Mouse (Mus musculus) kidney, adult 2 months (tissue): ENCODE measurements at regions not wholly inside any gene's neighbourhood (a gene's known extent, or its start where the extent isn't known, plus 50 kb on each side); places are given as distances from the start of the nearest gene placed in this dataset.

Experiments
- DNase-seq: peaks from one replicate; pipeline ENCODE4 v3.0.0; 2021
- H3K27ac ChIP-seq: fragments of 200-500 bp; 2 replicates; pipeline ENCODE4 v1.5.1; 2012; ENCODE audit warnings: low read depth, low read length, control low read depth, inconsistent platforms; ENCODE audit not compliant: insufficient read depth
- H3K27me3 ChIP-seq: fragments of 200-500 bp; replicated peaks from 2 replicates; pipeline ENCODE4 v1.6.1; 2012; ENCODE audit warnings: mild to moderate bottlenecking, moderate library complexity, low read length, inconsistent platforms; ENCODE audit not compliant: control insufficient read depth, insufficient read depth
- H3K36me3 ChIP-seq: fragments of 200-500 bp; 2 replicates; pipeline ENCODE4 v1.6.1; 2012; ENCODE audit warnings: mild to moderate bottlenecking, moderate library complexity, low read length, inconsistent platforms; ENCODE audit not compliant: control insufficient read depth, insufficient read depth
- H3K4me1 ChIP-seq: fragments of 200-500 bp; 2 replicates; pipeline ENCODE4 v1.6.1; 2011; ENCODE audit warnings: low read length; ENCODE audit not compliant: control insufficient read depth, insufficient read depth
- H3K4me3 ChIP-seq: fragments of 200-500 bp; 2 replicates; pipeline ENCODE4 v1.5.1; 2011; ENCODE audit warnings: mild to moderate bottlenecking, low read depth, low read length, control low read depth; ENCODE audit not compliant: insufficient read depth
- CTCF ChIP-seq: fragments of 200-500 bp; conservative IDR thresholded peaks from 2 replicates; pipeline ENCODE4 v1.5.1; 2011; ENCODE audit warnings: low read depth, mild to moderate bottlenecking, control low read depth, low read length, moderate library complexity, mixed read lengths; ENCODE audit not compliant: insufficient read depth, insufficient read length
- POLR2A ChIP-seq: fragments of 200-500 bp; IDR thresholded peaks from one replicate; pipeline ENCODE4 v1.6.1; 2011; ENCODE audit warnings: low read depth, low read length, control low read depth
- WGBS: fragments of 180-500 bp; shearing (Covaris S2); methylation state at CpG from one replicate; pipeline ENCODE4 v1.1.7; 2018; 5-methylcytosine and 5-hydroxymethylcytosine counted together

DNA sequence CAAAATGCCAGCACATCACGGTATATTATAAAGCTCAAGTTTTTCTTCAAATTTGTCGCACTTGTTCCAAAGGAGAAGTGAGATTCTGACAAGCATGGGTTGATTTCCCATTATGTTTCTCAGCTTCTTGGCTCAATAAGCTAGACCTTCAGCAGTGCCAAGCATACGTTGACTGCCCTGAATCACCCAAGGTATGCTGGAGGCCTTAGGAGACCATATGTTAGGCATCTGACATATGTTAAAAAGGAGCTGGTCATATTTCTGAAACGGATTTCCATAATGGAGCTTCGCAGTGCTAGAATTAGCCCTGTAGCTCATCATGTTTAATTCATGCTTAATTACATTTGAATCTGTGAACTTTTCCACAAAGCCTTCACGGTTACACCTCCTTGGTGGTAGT is 634.7 kb downstream of the Diaph3 start:
- Histone ChIP-seq H3K36me3 (no peaks in the 10 kb centered on the region), H3K27me3 (no peaks in the 10 kb centered on the region), H3K4me1 (no peaks in the 10 kb centered on the region), H3K4me3 (no peak overlapping the region), H3K27ac (no peak overlapping the region)
- 89% methylated on average over 6 of the region's 6 CpGs for whole genome bisulfite sequencing
- no peak for TF ChIP-seq CTCF
- TF ChIP-seq POLR2A, result no peak
- no peak for DNase-seq

DNA sequence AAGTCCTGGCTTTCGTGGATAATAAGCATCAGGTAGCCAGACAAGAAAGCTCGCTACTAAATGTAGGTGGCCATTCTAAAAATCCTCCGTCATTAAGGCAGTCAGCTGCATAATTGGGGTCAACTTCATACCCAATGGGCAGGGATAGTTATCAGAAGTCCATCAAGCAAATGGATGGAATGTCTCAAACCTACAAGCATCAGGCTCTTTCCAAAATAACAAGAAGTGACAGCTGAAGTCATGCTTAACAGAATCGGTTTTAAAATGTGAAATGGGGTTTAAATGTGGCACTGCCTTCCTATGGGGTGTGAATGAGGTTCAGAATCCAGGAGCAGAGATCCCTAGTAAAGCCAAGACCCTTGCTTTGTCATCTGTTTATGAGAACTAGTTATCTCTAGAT is 650.2 kb downstream of the Diaph3 start:
- 78% methylated on average over 4 of the region's 4 CpGs for WGBS
- Histone ChIP-seq H3K27me3 (no peaks in the 10 kb centered on the region), H3K4me1 (no peaks in the 10 kb centered on the region), H3K27ac (no peak overlapping the region), H3K4me3 (no peak overlapping the region), H3K36me3 (no peaks in the 10 kb centered on the region)
- TF ChIP-seq CTCF (no peak), POLR2A (no peak)
- no peak for DNase-seq

DNA sequence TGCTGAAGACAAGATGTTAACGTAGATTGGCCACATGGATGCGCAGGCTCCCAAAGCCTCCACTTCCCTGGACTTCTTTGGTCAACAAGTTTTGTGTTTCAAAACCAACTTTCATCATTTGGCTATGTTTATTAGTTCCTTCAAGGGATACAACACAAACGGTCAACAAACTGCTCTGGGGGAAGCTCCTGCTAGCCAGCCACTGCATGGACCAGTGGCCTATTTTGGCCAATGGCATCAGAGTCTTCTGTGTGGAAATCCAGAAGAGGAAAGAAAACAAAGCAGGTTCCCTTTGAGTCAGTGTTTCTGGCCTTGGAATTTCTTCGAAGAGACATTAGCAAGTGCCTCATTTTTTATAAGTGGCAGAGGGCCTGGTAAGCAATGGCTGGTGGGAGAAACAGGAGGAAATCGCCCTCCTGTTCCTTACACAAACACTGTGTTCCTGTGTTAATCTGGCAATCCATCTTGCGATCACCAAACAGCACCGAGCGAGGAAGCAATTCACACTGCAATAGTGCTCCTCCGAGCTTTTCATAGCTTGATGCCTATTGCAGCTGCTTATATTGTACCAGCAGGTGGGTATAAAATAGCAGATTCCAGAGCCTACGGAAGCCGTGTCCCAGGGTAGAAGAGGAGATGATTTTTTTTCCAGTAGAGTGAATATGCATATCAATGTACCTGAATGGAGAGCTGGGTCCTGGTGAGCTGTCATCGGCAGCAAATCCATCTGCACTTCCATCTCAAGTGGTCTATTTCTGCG is 651.0 kb downstream of the Diaph3 start:
- WGBS, result 55% methylated on average over 13 of the region's 13 CpGs
- Histone ChIP-seq H3K27me3 (no peaks in the 10 kb centered on the region), H3K36me3 (no peaks in the 10 kb centered on the region), H3K4me1 (no peaks in the 10 kb centered on the region), H3K4me3 (no peak overlapping the region), H3K27ac (no peak overlapping the region)
- no peak for TF ChIP-seq POLR2A
- TF ChIP-seq CTCF, result no peak
- DNase-seq, result no peak

DNA sequence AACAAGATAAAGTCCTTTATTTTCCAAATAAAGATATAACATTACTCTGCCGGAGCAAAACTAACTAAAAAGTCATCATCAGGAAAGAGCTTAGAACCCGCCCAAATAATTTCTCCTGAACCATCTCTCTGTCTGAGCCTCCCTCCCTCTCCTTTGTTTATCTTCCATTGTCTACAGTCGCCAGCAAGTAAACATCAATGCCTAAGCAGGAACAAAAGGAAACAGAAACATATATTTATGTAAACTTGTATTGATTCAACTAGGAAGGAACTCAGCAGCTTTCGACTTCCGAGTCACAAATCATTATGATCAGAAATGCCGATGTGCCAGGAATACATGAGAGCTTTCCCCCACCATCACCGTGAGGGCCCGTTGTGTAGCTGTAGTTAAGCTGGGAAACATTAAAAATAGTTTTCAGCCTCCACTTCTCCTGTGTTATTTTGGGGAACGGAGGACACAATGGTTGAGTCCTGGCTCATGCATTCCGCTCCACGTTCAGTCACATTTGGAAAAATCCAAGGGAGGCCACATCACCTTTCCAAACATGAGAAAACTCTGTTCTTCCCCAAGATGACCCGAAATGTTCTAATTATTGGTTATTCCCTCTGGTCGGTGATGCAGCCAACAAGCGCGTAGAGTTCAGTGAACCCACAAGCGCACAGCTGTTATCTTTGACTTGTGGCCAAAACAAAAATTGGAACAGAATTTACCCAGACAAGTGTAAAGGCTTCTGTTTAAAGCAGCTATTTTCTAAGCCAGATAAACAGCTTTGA is 651.8 kb downstream of the Diaph3 start:
- Histone ChIP-seq H3K36me3 (no peaks in the 10 kb centered on the region), H3K4me3 (no peak overlapping the region), H3K27ac (no peak overlapping the region), H3K27me3 (no peaks in the 10 kb centered on the region), H3K4me1 (no peaks in the 10 kb centered on the region)
- peak; percentile 71 for DNase-seq
- WGBS, result 54% methylated on average over 16 of the region's 16 CpGs
- TF ChIP-seq POLR2A (no peak), CTCF (no peak)

DNA sequence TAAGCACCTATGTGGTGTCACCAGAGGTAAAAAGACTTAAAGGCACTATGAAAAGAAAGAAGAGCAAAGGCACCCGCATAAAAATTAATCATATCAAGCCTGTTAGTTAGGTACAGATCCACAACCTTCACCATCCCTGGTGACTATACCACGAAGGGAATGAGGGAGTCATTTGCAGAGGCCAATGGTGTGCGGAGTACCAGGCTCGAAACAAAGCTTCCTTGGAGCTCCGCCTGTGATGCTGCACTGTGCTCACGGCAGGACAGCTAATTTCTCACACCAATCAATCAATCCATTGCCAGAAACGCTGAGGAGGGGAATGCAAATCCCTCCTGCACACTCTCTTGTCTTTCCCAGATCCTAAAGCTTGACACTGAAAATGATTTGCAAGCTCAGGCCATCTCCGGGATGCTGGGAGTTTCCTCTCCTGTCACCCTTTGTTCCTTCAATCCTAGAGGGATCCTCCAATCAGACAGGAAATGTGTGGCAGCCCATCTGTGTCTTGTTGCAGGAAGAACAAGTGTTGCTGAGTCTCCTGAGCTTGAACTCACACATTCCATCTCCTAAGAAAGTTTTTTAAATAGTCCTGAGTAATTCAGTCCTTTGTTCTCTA is 653.6 kb downstream of the Diaph3 start:
- no peaks in the 10 kb centered on the region for H3K27me3 ChIP-seq
- no peak overlapping the region for H3K27ac ChIP-seq
- peak; percentile 32 for DNase-seq
- TF ChIP-seq POLR2A, result no peak
- TF ChIP-seq CTCF, result no peak
- H3K36me3 ChIP-seq, result no peaks in the 10 kb centered on the region
- H3K4me1 ChIP-seq, result no peaks in the 10 kb centered on the region
- no peak overlapping the region for H3K4me3 ChIP-seq
- WGBS, result 42% methylated on average over 8 of the region's 8 CpGs

DNA sequence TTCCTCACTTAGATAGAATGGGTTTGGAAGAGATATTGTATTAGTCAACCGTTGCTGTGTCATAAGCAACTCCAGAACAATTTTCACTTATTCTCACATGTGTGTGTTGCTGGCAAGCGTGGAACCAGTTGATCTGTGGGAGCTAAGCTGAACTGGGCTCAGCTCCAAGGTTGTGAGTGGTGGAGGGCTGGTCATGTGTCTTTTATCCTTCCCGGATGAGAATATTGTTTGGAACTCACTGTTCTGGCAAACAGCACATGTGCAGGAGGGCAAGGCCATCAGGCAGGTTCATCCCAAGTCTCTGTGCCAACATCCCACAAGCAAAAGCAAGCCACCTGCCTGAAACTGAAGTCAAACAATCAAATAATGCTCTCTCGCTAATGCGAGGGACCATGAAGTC is 656.8 kb downstream of the Diaph3 start:
- no peak overlapping the region for H3K4me3 ChIP-seq
- H3K36me3 ChIP-seq, result no peaks in the 10 kb centered on the region
- H3K27me3 ChIP-seq, result no peaks in the 10 kb centered on the region
- TF ChIP-seq POLR2A (no peak), CTCF (no peak)
- 70% methylated on average over 5 of the region's 5 CpGs for WGBS
- no peak overlapping the region for H3K27ac ChIP-seq
- DNase-seq, result peak; percentile 45
- no peaks in the 10 kb centered on the region for H3K4me1 ChIP-seq

DNA sequence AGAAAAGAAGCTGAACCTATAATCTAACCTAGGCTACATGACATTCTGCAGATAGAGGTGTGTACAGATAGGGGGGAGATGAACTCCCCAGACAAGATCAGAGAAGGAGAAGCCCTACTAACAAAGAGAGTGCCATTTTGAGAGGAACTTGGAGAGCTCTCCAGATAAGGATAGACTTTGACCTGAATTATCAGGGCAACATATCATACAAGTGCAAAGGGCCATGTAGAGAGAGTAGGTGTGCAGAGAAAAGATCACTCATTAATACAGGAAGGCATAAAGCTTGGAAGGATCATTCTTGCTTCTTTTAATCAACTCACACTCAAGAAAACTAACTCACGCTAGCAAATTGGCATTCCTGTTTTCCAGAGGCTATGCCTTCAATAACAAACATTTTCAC is 667.4 kb downstream of the Diaph3 start:
- TF ChIP-seq CTCF (no peak), POLR2A (no peak)
- 91% methylated on average over 1 of the region's 1 CpGs for WGBS
- Histone ChIP-seq H3K4me1 (no peaks in the 10 kb centered on the region), H3K27me3 (no peaks in the 10 kb centered on the region), H3K27ac (no peak overlapping the region), H3K36me3 (no peaks in the 10 kb centered on the region), H3K4me3 (no peak overlapping the region)
- DNase-seq, result no peak
